Mouse (Mus musculus): ENCODE measurements at regions not wholly inside any gene's neighbourhood (a gene's known extent, or its start where the extent isn't known, plus 50 kb on each side); places are given as distances from the start of the nearest gene placed in this dataset.
A peak's percentile ranks its signal among the peaks of the same experiment; 100 is the strongest.

- DNase-seq: no peak
Observed at GRCm38 (mm10) chr11:40624126-40624778, 70.8 kb downstream of the Mat2b start.

GRCm38 (mm10) chr11:40620036-40620435 is 75.0 kb downstream of the Mat2b start:
- no peak for DNase-seq

GRCm38 (mm10) chr11:40603008-40603407 is 92.0 kb downstream of the Mat2b start:
- no peak for DNase-seq

GRCm38 (mm10) chr11:40601572-40601909 is 93.5 kb downstream of the Mat2b start:
- DNase-seq: peak; percentile 25

- DNase-seq: no peak
Observed at GRCm38 (mm10) chr11:40600773-40601571, 94.0 kb downstream of the Mat2b start.

GRCm38 (mm10) chr11:40599956-40600772 is 94.8 kb downstream of the Mat2b start:
- peak; percentile 60 for DNase-seq

GRCm38 (mm10) chr11:40596347-40596746 is 98.7 kb downstream of the Mat2b start:
- DNase-seq: no peak

GRCm38 (mm10) chr11:40592056-40592455 is 102.9 kb downstream of the Mat2b start:
- no peak for DNase-seq

GRCm38 (mm10) chr11:40573758-40574139 is 121.3 kb downstream of the Mat2b start:
- no peak for DNase-seq

GRCm38 (mm10) chr11:40572953-40573757 is 121.8 kb downstream of the Mat2b start:
- DNase-seq: no peak

GRCm38 (mm10) chr11:40562866-40563265 is 132.1 kb downstream of the Mat2b start:
- DNase-seq: no peak

GRCm38 (mm10) chr11:40561983-40562382 is 133.0 kb downstream of the Mat2b start:
- no peak for DNase-seq

- no peak for DNase-seq
Observed at GRCm38 (mm10) chr11:40561400-40561799, 133.6 kb downstream of the Mat2b start.

GRCm38 (mm10) chr11:40558486-40558885 is 136.5 kb downstream of the Mat2b start:
- no peak for DNase-seq

- DNase-seq: no peak
Observed at GRCm38 (mm10) chr11:40554867-40555794, 139.9 kb downstream of the Mat2b start.

- peak; percentile 6 for DNase-seq
Observed at GRCm38 (mm10) chr11:40552054-40552453, 142.9 kb downstream of the Mat2b start.

- DNase-seq: no peak
Observed at GRCm38 (mm10) chr11:40546596-40546995, 148.4 kb downstream of the Mat2b start.

- no peak for DNase-seq
Observed at GRCm38 (mm10) chr11:40545537-40545936, 149.5 kb downstream of the Mat2b start.

GRCm38 (mm10) chr11:40540229-40540628 is 154.8 kb downstream of the Mat2b start:
- no peak for DNase-seq

GRCm38 (mm10) chr11:40539776-40540175 is 155.2 kb downstream of the Mat2b start:
- no peak for DNase-seq

GRCm38 (mm10) chr11:40536236-40536765 is 158.7 kb downstream of the Mat2b start:
- no peak for DNase-seq

Measured in adrenal gland, postnatal 14 days (tissue).